Mouse (Mus musculus) hindbrain, postnatal 0 days (tissue): ENCODE results near the gene Dcaf6. TPM values are rescaled to one million over a fixed set of nuclear protein-coding genes. Genes with fewer than 3 reads are reported as not detected.
A peak's percentile ranks its signal among the peaks of the same experiment; 100 is the strongest.
"Not testable (repeated sequence)": the region's sequence is repeated elsewhere in the genome, so short reads cannot be mapped to it uniquely, and the experiment has no call there.

Source experiments
- ATAC-seq: fragments of 200-750 bp; cut with Nextera tagmentation; 2 replicates; pipeline ENCODE4 v1.8.0; 2017; ENCODE audit warnings: mild to moderate bottlenecking, moderate TSS enrichment, moderate library complexity
- DNase-seq: peaks from one replicate; pipeline ENCODE4 v3.0.0-alpha.2; 2015; ENCODE audit warnings: low spot score
- H3K27ac ChIP-seq: fragments of 300-500 bp; sonication (generic); 2 replicates; pipeline ENCODE4 v1.5.1; 2014; ENCODE audit warnings: mild to moderate bottlenecking
- H3K27me3 ChIP-seq: fragments of 300-500 bp; sonication (generic); 2 replicates; pipeline ENCODE4 v1.6.1; 2014; ENCODE audit warnings: low read length, mixed read lengths; ENCODE audit not compliant: insufficient read depth
- H3K36me3 ChIP-seq: fragments of 300-500 bp; sonication (generic); 2 replicates; pipeline ENCODE4 v1.6.1; 2014; ENCODE audit warnings: low read length, mixed read lengths; ENCODE audit not compliant: insufficient read depth
- H3K4me1 ChIP-seq: fragments of 300-500 bp; sonication (generic); 2 replicates; pipeline ENCODE4 v1.6.1; 2014; ENCODE audit warnings: antibody characterized with exemption, low read length, mixed read lengths; ENCODE audit not compliant: insufficient read depth
- H3K4me2 ChIP-seq: fragments of 300-500 bp; sonication (generic); 2 replicates; pipeline ENCODE4 v1.6.1; 2014; ENCODE audit warnings: low read depth, mild to moderate bottlenecking, low read length, moderate library complexity, mixed read lengths
- H3K4me3 ChIP-seq: fragments of 300-500 bp; sonication (generic); 2 replicates; pipeline ENCODE4 v1.5.1; 2014; ENCODE audit warnings: low read length
- H3K9ac ChIP-seq: fragments of 300-500 bp; sonication (generic); replicated peaks from 2 replicates; pipeline ENCODE4 v1.6.1; 2014; ENCODE audit warnings: mild to moderate bottlenecking, low read length, moderate library complexity, mixed read lengths
- H3K9me3 ChIP-seq: fragments of 300-500 bp; sonication (generic); 2 replicates; pipeline ENCODE4 v1.6.1; 2016; ENCODE audit warnings: low read length, mixed read lengths
- CTCF ChIP-seq: IDR thresholded peaks from 2 replicates; pipeline ENCODE4 v1.5.1; 2016; ENCODE audit warnings: antibody characterized with exemption, control low read depth, low read depth
- WGBS: fragments of 180-500 bp; shearing (Covaris S2); extraction: QIAGEN DNeasy Blood & Tissue Kit; methylation state at CpG from one replicate; pipeline ENCODE4 v1.1.7; 2014; 5-methylcytosine and 5-hydroxymethylcytosine counted together
- polyA plus RNA-seq: library from polyadenylated mRNA; unstranded; fragments of >200 nt; fragmentation: Nextera tagmentation; extraction: Ambion mirVana; gene quantifications from 2 replicates; pipeline ENCODE4 v1.2.1, GENCODE M21; 2015
- total RNA-seq: library from RNA; depleted of rRNA; stranded (reverse); fragments of >200 nt; gene quantifications from 2 replicates; pipeline ENCODE4 v1.2.3, GENCODE M21; 2014

Gene Dcaf6
- total and polyA plus RNA-seq, 2 experiments from 2014 or later: 19.2 to 32.9 TPM

DNA sequence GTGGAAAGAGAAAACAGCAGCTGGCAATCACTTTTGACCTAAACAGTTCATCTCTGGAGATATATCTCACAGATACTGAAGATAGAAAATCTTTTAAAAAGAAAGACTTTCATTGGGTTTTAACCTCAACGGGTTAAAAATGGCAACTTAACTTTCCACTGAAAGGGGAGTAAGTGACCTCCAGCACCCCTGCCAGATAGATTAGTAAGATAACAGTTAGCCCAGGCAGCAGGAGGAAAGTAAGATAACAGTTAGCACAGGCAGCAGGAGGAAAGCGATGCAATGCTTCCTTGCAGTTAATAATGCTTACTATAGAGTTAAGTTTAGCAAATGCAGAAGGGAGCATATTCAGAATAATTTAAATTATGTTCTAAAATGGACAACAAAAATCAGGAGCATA is 103.9 kb downstream of the Dcaf6 start:
- ATAC-seq (no peak), DNase-seq (no peak)
- 88% methylated on average over 2 of the region's 2 CpGs for WGBS
- Histone ChIP-seq H3K27ac (no peak overlapping the region), H3K27me3 (no peaks in the 10 kb centered on the region), H3K9ac (no peak overlapping the region), H3K4me2 (no peak overlapping the region), H3K4me3 (no peak overlapping the region), H3K9me3 (no peaks in the 10 kb centered on the region), H3K36me3 (no peaks in the 10 kb centered on the region; the same call in 1 of the 2 replicates), H3K4me1 (no peaks in the 10 kb centered on the region)
- TF ChIP-seq CTCF: no peak

DNA sequence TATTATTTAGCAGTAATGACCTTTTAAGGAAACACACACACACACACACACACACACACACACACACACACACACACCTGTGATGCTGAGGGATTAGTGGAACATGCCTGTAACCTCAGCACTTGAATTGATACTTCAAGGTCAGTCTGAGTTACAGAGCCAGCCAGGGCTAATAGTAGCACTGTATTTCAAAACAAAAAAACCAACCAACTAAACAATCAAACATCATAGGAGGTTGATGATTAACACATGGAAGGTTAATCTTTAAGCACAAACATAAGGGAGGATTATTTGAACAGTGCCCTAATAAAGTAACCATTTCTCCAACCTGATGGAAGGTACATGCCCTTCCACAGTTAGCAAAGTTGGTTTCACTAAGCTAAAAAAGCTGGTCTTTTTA is 111.6 kb downstream of the Dcaf6 start:
- H3K9me3 ChIP-seq: no peaks in the 10 kb centered on the region
- no peak overlapping the region for H3K4me3 ChIP-seq
- H3K27me3 ChIP-seq: no peaks in the 10 kb centered on the region
- no peak overlapping the region for H3K4me2 ChIP-seq
- H3K27ac ChIP-seq: no peak overlapping the region
- no peaks in the 10 kb centered on the region for H3K4me1 ChIP-seq
- ATAC-seq (no peak), DNase-seq (no peak)
- no peak overlapping the region for H3K9ac ChIP-seq
- no peak for TF ChIP-seq CTCF
- H3K36me3 ChIP-seq: peaks cover 11% of the 10 kb centered on the region

DNA sequence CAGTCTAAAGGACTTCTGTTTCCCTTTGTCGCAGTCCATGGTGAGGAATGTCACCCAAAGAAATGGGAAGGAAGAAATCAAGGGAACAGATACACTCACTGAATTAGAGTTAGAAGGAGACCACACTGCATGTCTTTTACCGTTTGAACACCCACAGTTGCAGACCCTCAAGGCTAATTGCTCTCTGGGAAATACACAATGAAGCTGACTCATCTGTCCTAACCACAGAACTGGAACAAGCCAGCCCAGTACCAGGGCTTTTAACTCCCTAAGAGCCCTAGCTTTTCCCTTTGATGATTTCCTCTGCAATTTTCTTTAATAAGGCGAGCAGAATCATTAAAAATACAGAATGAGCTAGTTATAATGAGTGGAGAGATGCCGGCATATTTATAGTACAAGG is 115.8 kb downstream of the Dcaf6 start:
- 48% methylated on average over 4 of the region's 4 CpGs for WGBS
- Histone ChIP-seq H3K27ac (0 out of 2 replicates have a peak overlapping the region, but pooled peaks have one; percentile 41), H3K9me3 (no peaks in the 10 kb centered on the region), H3K4me1 (no peaks in the 10 kb centered on the region), H3K4me3 (no peak overlapping the region), H3K36me3 (no peaks in the 10 kb centered on the region), H3K27me3 (no peaks in the 10 kb centered on the region), H3K4me2 (no peak overlapping the region), H3K9ac (no peak overlapping the region)
- peak; percentile 19 for DNase-seq
- TF ChIP-seq CTCF: no peak
- peak; percentile 70; the same call in 1 of the 2 replicates for ATAC-seq

DNA sequence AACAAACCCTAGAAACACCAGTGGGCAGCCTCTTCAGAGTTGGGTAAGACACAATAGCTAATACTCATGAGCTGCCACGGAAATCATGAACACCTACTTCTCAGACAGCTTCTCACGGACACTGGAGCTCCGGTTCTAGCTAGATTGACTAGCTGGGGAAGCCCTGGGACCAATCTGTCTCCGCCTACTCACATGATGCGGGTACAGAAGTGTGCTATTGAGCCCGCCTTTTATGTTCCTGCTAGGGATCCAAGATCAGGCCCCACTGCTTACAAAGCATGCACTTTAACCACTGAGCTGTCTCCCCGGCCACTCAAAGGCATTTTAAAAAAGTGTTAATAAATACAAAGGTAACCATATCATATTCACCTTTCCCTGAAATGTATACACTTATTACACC is 118.1 kb downstream of the Dcaf6 start:
- H3K4me2 ChIP-seq: no peak overlapping the region
- H3K4me1 ChIP-seq: no peaks in the 10 kb centered on the region
- DNase-seq (no peak), ATAC-seq (no peak)
- no peaks in the 10 kb centered on the region for H3K36me3 ChIP-seq
- H3K27ac ChIP-seq: no peak overlapping the region
- H3K9ac ChIP-seq: no peak overlapping the region
- no peaks in the 10 kb centered on the region for H3K9me3 ChIP-seq
- no peak overlapping the region for H3K4me3 ChIP-seq
- no peak for TF ChIP-seq CTCF
- 71% methylated on average over 7 of the region's 7 CpGs for WGBS
- H3K27me3 ChIP-seq: no peaks in the 10 kb centered on the region

DNA sequence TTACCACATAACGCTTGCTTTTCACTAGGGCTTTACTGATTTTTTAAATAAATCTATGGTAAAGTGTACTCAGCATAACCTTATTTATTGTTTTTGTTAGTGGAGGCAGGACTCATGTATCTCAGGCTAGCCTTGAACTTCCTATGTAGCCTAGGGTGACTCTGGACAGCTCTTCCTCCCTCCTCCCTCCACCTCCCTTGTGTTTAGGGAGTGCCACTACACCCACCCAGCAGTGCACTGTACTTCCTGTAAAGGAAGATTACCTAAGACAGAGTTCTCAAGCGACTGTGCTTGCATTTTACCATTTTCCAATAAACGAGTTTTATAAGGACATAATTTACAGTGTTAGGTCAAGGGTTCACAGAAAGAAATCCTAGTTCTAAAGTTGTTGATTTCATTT is 127.5 kb downstream of the Dcaf6 start:
- Histone ChIP-seq H3K27me3 (no peaks in the 10 kb centered on the region), H3K9me3 (no peaks in the 10 kb centered on the region), H3K27ac (no peak overlapping the region), H3K4me1 (no peaks in the 10 kb centered on the region), H3K36me3 (no peaks in the 10 kb centered on the region), H3K4me2 (no peak overlapping the region), H3K9ac (no peak overlapping the region), H3K4me3 (no peak overlapping the region)
- TF ChIP-seq CTCF: no peak
- ATAC-seq (no peak), DNase-seq (no peak)
- WGBS: 88% methylated on average over 3 of the region's 3 CpGs

DNA sequence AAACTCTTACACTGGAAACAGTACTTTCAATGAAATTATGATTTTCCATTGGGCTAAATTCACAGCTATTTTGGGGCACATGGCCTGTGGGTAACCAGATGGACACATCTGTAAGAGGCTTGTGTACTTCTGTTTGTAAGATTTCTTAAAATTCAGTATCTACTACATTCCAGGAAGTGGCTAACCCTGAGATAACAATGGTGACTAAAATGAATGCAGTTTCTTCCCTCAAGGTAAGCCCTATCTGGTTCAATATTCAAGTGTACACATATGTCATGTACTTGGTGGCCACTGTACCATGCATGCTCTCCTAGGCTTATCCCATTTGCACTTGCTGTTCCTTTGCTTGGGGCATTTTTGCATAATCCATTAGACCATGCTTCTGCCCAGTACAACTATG is 129.4 kb downstream of the Dcaf6 start:
- DNase-seq: no peak
- Histone ChIP-seq H3K27ac (no peak overlapping the region), H3K9ac (no peak overlapping the region), H3K4me2 (no peak overlapping the region), H3K9me3 (no peaks in the 10 kb centered on the region), H3K36me3 (no peaks in the 10 kb centered on the region), H3K4me1 (no peaks in the 10 kb centered on the region), H3K27me3 (no peaks in the 10 kb centered on the region), H3K4me3 (no peak overlapping the region)
- TF ChIP-seq CTCF: no peak
- no peak for ATAC-seq

DNA sequence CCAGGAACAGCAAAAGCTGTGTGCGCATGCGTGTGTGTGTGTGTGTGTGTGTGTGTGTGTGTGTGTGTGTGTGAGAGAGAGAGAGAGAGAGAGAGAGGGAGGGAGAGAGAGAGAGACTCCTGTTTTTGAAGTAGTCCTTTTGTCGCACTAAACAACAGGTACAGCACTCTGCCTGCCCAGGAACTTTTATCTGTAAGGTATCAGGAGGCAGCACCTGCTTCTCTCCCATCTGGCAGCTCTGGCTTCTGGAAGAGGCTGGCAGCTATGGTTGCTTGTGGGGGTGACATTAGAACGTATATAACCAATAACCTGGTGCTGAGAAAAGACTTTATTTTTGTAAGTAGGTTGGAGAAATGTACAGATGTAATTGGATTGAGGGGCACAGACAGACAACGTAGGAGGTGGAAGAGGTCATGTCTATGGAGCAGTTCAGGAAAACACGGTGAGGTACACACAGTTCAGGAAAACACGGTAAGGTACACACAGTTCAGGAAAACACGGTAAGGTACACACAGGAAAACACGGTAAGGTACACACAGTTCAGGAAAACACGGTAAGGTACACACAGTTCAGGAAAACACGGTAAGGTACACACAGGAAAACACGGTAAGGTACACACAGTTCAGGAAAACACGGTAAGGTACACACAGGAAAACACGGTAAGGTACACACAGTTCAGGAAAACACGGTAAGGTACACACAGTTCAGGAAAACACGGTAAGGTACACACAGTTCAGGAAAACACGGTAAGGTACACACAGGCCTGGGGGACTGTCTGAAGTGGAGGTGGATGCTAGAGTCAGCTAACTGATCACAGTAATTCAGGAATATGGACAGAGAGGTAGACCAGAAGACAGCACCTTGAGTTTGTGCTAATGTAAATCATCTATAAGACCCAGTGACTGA is 131.6 kb downstream of the Dcaf6 start:
- WGBS: 93% methylated on average over 16 of the region's 17 CpGs
- not testable (repeated sequence) for H3K27ac ChIP-seq, DNase-seq, H3K9ac ChIP-seq, H3K9me3 ChIP-seq, ATAC-seq, H3K36me3 ChIP-seq, H3K4me1 ChIP-seq, H3K4me2 ChIP-seq, H3K4me3 ChIP-seq, H3K27me3 ChIP-seq
